Mouse (Mus musculus) CH12.LX (cell line): ENCODE measurements at regions not wholly inside any gene's neighbourhood (a gene's known extent, or its start where the extent isn't known, plus 50 kb on each side); places are given as distances from the start of the nearest gene placed in this dataset.

ENCODE experiments used
- DNase-seq: peaks from one replicate; pipeline ENCODE4 v3.0.0-alpha.2; 2013; ENCODE audit errors: extremely low read depth
- H3K27ac ChIP-seq: 2 replicates; pipeline ENCODE4 v1.5.1; 2012; ENCODE audit warnings: low read depth, mild to moderate bottlenecking, control low read depth, moderate library complexity; ENCODE audit not compliant: insufficient read depth
- H3K27me3 ChIP-seq: replicated peaks from 2 replicates; pipeline ENCODE3; 2012; ENCODE audit warnings: inconsistent platforms
- H3K36me3 ChIP-seq, 2 experiments: replicated peaks in 1 of 2; 2 replicates each; pipeline versions ENCODE3 to v1.6.1; 2012; ENCODE audit warnings: inconsistent platforms in 1 of 2, low read length in 1 of 2, mild to moderate bottlenecking in 1 of 2, mixed read lengths in 1 of 2, moderate library complexity in 1 of 2; ENCODE audit not compliant: control insufficient read depth in 1 of 2, insufficient read depth in 1 of 2
- H3K4me1 ChIP-seq, 2 experiments: 2 replicates each; pipeline ENCODE4 v1.6.1; 2012; ENCODE audit warnings: inconsistent platforms in 1 of 2, moderate library complexity in 1 of 2; ENCODE audit not compliant: insufficient read depth in 2 of 2, control insufficient read depth in 1 of 2
- H3K4me2 ChIP-seq: 2 replicates; pipeline ENCODE4 v1.6.1; 2012; ENCODE audit warnings: low read depth, mild to moderate bottlenecking, control low read depth; ENCODE audit not compliant: poor library complexity, insufficient read depth, severe bottlenecking
- H3K4me3 ChIP-seq, 3 experiments: fragments of 150-350 bp in 1 of 3; sonication (generic) in 1 of 3; replicated peaks in 1 of 3; 2 replicates each; pipeline versions ENCODE3 to v1.5.1; 2011 to 2012; ENCODE audit warnings: low read depth in 2 of 3, low read length in 2 of 3, mild to moderate bottlenecking in 2 of 3, moderate library complexity in 2 of 3, control low read depth in 1 of 3, improper control_type of control experiment in 1 of 3, inconsistent platforms in 1 of 3, mixed read lengths in 1 of 3; ENCODE audit not compliant: poor library complexity in 1 of 3
- H3K79me2 ChIP-seq: replicated peaks from 2 replicates; pipeline ENCODE4 v1.6.1; 2012; ENCODE audit warnings: mild to moderate bottlenecking, moderate library complexity; ENCODE audit not compliant: control insufficient read depth, poor library complexity, insufficient read depth, severe bottlenecking; ENCODE audit errors: extremely low read depth
- H3K9ac ChIP-seq: 2 replicates; pipeline ENCODE4 v1.6.1; 2012; ENCODE audit warnings: low read depth, mild to moderate bottlenecking, control low read depth, moderate library complexity; ENCODE audit not compliant: insufficient read depth
- H3K9me3 ChIP-seq: replicated peaks from 2 replicates; pipeline ENCODE3; 2012; ENCODE audit warnings: low read length, inconsistent platforms, mixed read lengths
- BHLHE40 ChIP-seq: IDR thresholded peaks from 2 replicates; pipeline ENCODE4 v1.6.1; 2011; ENCODE audit warnings: mild to moderate bottlenecking, low read depth, low read length, improper control_type of control experiment
- CHD1 ChIP-seq: IDR thresholded peaks from 2 replicates; pipeline ENCODE4 v1.6.1; 2012; ENCODE audit warnings: low read depth, low read length, improper control_type of control experiment, inconsistent platforms
- CTCF ChIP-seq, 2 experiments: IDR thresholded peaks in 1 of 2; conservative IDR thresholded peaks in 1 of 2; 2 replicates each; pipeline ENCODE4 v1.5.1; 2011 to 2012; ENCODE audit warnings: low read depth in 2 of 2, low read length in 2 of 2, improper control_type of control experiment in 1 of 2, inconsistent platforms in 1 of 2, mild to moderate bottlenecking in 1 of 2, moderate library complexity in 1 of 2
- E2F4 ChIP-seq: IDR thresholded peaks from 2 replicates; pipeline ENCODE4 v1.6.1; 2011; ENCODE audit warnings: low read depth, low read length, improper control_type of control experiment; ENCODE audit not compliant: insufficient replicate concordance
- ELF1 ChIP-seq: IDR thresholded peaks from 2 replicates; pipeline ENCODE4 v1.6.1; 2014; ENCODE audit warnings: low read depth, mild to moderate bottlenecking, inconsistent platforms, low read length, improper control_type of control experiment
- EP300 ChIP-seq: IDR thresholded peaks from 2 replicates; pipeline ENCODE4 v1.6.1; 2011; ENCODE audit warnings: low read length, improper control_type of control experiment
- ETS1 ChIP-seq: conservative IDR thresholded peaks from 2 replicates; pipeline ENCODE4 v1.6.1; 2012; ENCODE audit warnings: low read depth, mild to moderate bottlenecking, inconsistent platforms, low read length, improper control_type of control experiment, moderate library complexity
- GABPA ChIP-seq: IDR thresholded peaks from 2 replicates; pipeline ENCODE4 v1.6.1; 2012; ENCODE audit warnings: low read depth, low read length, improper control_type of control experiment, inconsistent platforms; ENCODE audit not compliant: insufficient replicate concordance
- IRF4 ChIP-seq: IDR thresholded peaks from 2 replicates; pipeline ENCODE4 v1.6.1; 2014; ENCODE audit warnings: low read depth, mild to moderate bottlenecking, inconsistent platforms, low read length, improper control_type of control experiment
- KAT2A ChIP-seq: IDR thresholded peaks from 2 replicates; pipeline ENCODE4 v1.6.1; 2012; ENCODE audit warnings: low read length, improper control_type of control experiment, inconsistent platforms; ENCODE audit not compliant: insufficient replicate concordance
- MAX ChIP-seq: IDR thresholded peaks from 2 replicates; pipeline ENCODE4 v1.6.1; 2011; ENCODE audit warnings: low read length, improper control_type of control experiment
- MAZ ChIP-seq: IDR thresholded peaks from 2 replicates; pipeline ENCODE4 v1.6.1; 2012; ENCODE audit warnings: low read depth, mild to moderate bottlenecking, inconsistent platforms, low read length, improper control_type of control experiment, moderate library complexity
- MEF2A ChIP-seq: IDR thresholded peaks from 2 replicates; pipeline ENCODE4 v1.6.1; 2014; ENCODE audit warnings: low read depth, mild to moderate bottlenecking, inconsistent platforms, low read length, improper control_type of control experiment, borderline replicate concordance
- MXI1 ChIP-seq: IDR thresholded peaks from 2 replicates; pipeline ENCODE4 v1.6.1; 2011; ENCODE audit warnings: mild to moderate bottlenecking, low read depth, low read length, improper control_type of control experiment
- MYC ChIP-seq: IDR thresholded peaks from 2 replicates; pipeline ENCODE4 v1.6.1; 2011; ENCODE audit warnings: low read depth, mild to moderate bottlenecking, improper control_type of control experiment, low read length
- NRF1 ChIP-seq: IDR thresholded peaks from 2 replicates; pipeline ENCODE4 v1.6.1; 2014; ENCODE audit warnings: low read depth, mild to moderate bottlenecking, inconsistent platforms, low read length, improper control_type of control experiment, moderate library complexity
- POLR2A ChIP-seq: IDR thresholded peaks from 2 replicates; pipeline ENCODE4 v1.6.1; 2011; ENCODE audit warnings: low read depth, mild to moderate bottlenecking, improper control_type of control experiment, low read length
- POLR2AphosphoS2 ChIP-seq: IDR thresholded peaks from 2 replicates; pipeline ENCODE4 v1.6.1; 2011; ENCODE audit warnings: low read depth, low read length, improper control_type of control experiment
- SMC3 ChIP-seq: IDR thresholded peaks from 2 replicates; pipeline ENCODE4 v1.6.1; 2011; ENCODE audit warnings: low read depth, low read length, improper control_type of control experiment
- USF1 ChIP-seq: IDR thresholded peaks from 2 replicates; pipeline ENCODE4 v1.6.1; 2014; ENCODE audit warnings: low read depth, mild to moderate bottlenecking, inconsistent platforms, low read length, improper control_type of control experiment
- USF2 ChIP-seq: conservative IDR thresholded peaks from 2 replicates; pipeline ENCODE4 v1.6.1; 2011; ENCODE audit warnings: low read depth, low read length, improper control_type of control experiment
- ZKSCAN1 ChIP-seq: IDR thresholded peaks from 2 replicates; pipeline ENCODE4 v1.6.1; 2012; ENCODE audit warnings: low read depth, inconsistent platforms, low read length, improper control_type of control experiment, borderline replicate concordance
- ZNF384 ChIP-seq: IDR thresholded peaks from 2 replicates; pipeline ENCODE4 v1.6.1; 2012; ENCODE audit warnings: low read depth, low read length, improper control_type of control experiment, inconsistent platforms
- dilution Hi-C: fragments of 300-500 bp; cut with MboI; formaldehyde crosslinking; loops from 2 replicates; pipeline ENCODE4 v1.14.3; 2020; ENCODE audit warnings: low sequenced_read_pairs; ENCODE audit not compliant: extremely low pct_unique_long_range_greater_than_20kb, extremely low pct_ligation_motif_present
- in situ Hi-C: fragments of 300-500 bp; cut with MboI; formaldehyde crosslinking; loops from 3 replicates; pipeline ENCODE4 v1.14.3; 2019; ENCODE audit warnings: low sequenced_read_pairs, low pct_ligation_motif_present, low pct_unique_long_range_greater_than_20kb, mixed read lengths

- in situ Hi-C loops = no loop called here
These were observed 1532.3 kb upstream of the Gulo start for GRCm38 (mm10) chr14:67541271-67541711.

GRCm38 (mm10) chr14:67538696-67539095, 1529.7 kb upstream of the Gulo start:
- Histone ChIP-seq H3K4me2 (no peak overlapping the region), H3K4me1 (no peaks in the 10 kb centered on the region), H3K9ac (no peak overlapping the region), H3K27ac (no peak overlapping the region), H3K36me3 (no peaks in the 10 kb centered on the region), H3K27me3 (no peaks in the 10 kb centered on the region), H3K9me3 (peaks cover 7% of the 10 kb centered on the region), H3K4me3 (no peak overlapping the region), H3K79me2 (no peaks in the 10 kb centered on the region)
- TF ChIP-seq POLR2AphosphoS2 = no peak
- TF ChIP-seq ZNF384 = no peak
- no peak for TF ChIP-seq MEF2A
- TF ChIP-seq BHLHE40 = no peak
- no peak for TF ChIP-seq MAX
- no peak for TF ChIP-seq ELF1
- in situ Hi-C loops (no loop called here), dilution Hi-C loops (no loop called here)
- no peak for DNase-seq

More at GRCm38 (mm10) chr14:67541271-67541711, 1532.3 kb upstream of the Gulo start:
- no peaks in the 10 kb centered on the region for H3K27me3 ChIP-seq
- H3K79me2 ChIP-seq = no peaks in the 10 kb centered on the region
- DNase-seq = no peak
- H3K9me3 ChIP-seq = peaks cover 14% of the 10 kb centered on the region
- dilution Hi-C loops = no loop called here
- H3K4me3 ChIP-seq = no peak overlapping the region
- no peak overlapping the region for H3K27ac ChIP-seq
- H3K36me3 ChIP-seq = no peaks in the 10 kb centered on the region
- no peak overlapping the region for H3K4me2 ChIP-seq
- H3K4me1 ChIP-seq = peaks cover 0 to 6% of the 10 kb centered on the region in 2 experiments; a peak in 2 of 4 replicates
- TF ChIP-seq MYC (no peak), MXI1 (no peak), E2F4 (no peak), ZKSCAN1 (no peak)
- TF ChIP-seq, all 38 proteins: peak for 0
- H3K9ac ChIP-seq = no peak overlapping the region

- in situ Hi-C loops = no loop called here
- dilution Hi-C loops = no loop called here
These were observed 1528.0 kb upstream of the Gulo start for GRCm38 (mm10) chr14:67536787-67537659.

More at GRCm38 (mm10) chr14:67536787-67537659, 1528.0 kb upstream of the Gulo start:
- H3K27me3 ChIP-seq = no peaks in the 10 kb centered on the region
- no peak overlapping the region for H3K4me3 ChIP-seq
- no peak for TF ChIP-seq MAZ
- TF ChIP-seq GABPA = no peak
- TF ChIP-seq KAT2A = no peak
- TF ChIP-seq MXI1 = no peak
- TF ChIP-seq CHD1 = no peak
- no peak for TF ChIP-seq SMC3
- no peak for TF ChIP-seq ETS1
- TF ChIP-seq IRF4 = no peak
- no peak for TF ChIP-seq NRF1
- no peak for TF ChIP-seq POLR2A
- no peak for TF ChIP-seq USF1
- no peak for TF ChIP-seq ELF1
- no peak for TF ChIP-seq CTCF (conservative IDR thresholded peaks at IDR 0.05 in 1 of 2, IDR thresholded peaks at IDR 0.05 in 1 of 2; ENCODE audit: low read depth in 2 of 2, low read length in 2 of 2)
- no peak for TF ChIP-seq USF2
- no peak for TF ChIP-seq EP300
- no peak overlapping the region for H3K27ac ChIP-seq
- H3K79me2 ChIP-seq = no peaks in the 10 kb centered on the region
- H3K4me1 ChIP-seq = no peaks in the 10 kb centered on the region
- no peak overlapping the region for H3K9ac ChIP-seq
- H3K4me2 ChIP-seq = no peak overlapping the region
- H3K36me3 ChIP-seq = no peaks in the 10 kb centered on the region
- DNase-seq = no peak
- H3K9me3 ChIP-seq = no peaks in the 10 kb centered on the region
